Mouse (Mus musculus) heart, embryonic 12.5 days (tissue): ENCODE results near the gene Dmac2. TPM values are rescaled to one million over a fixed set of nuclear protein-coding genes. Genes with fewer than 3 reads are reported as not detected.

ENCODE experiments used
- ATAC-seq: fragments of 200-750 bp; cut with Nextera tagmentation; 2 replicates; pipeline ENCODE4 v1.8.0; 2017; ENCODE audit warnings: moderate TSS enrichment, moderate library complexity; ENCODE audit not compliant: insufficient number of reproducible peaks, low FRiP score
- H3K27ac ChIP-seq: fragments of 300-500 bp; sonication (generic); 2 replicates; pipeline ENCODE4 v1.5.1; 2016; ENCODE audit warnings: mild to moderate bottlenecking, moderate library complexity; ENCODE audit not compliant: poor library complexity, severe bottlenecking
- H3K27me3 ChIP-seq: fragments of 300-500 bp; sonication (generic); replicated peaks from 2 replicates; pipeline ENCODE4 v1.6.1; 2016; ENCODE audit warnings: mild to moderate bottlenecking, moderate library complexity
- H3K36me3 ChIP-seq: fragments of 300-500 bp; sonication (generic); 2 replicates; pipeline ENCODE4 v1.6.1; 2016; ENCODE audit warnings: mild to moderate bottlenecking, moderate library complexity
- H3K4me1 ChIP-seq: fragments of 300-500 bp; sonication (generic); replicated peaks from 2 replicates; pipeline ENCODE4 v1.6.1; 2016; ENCODE audit warnings: mild to moderate bottlenecking
- H3K4me2 ChIP-seq: fragments of 300-500 bp; sonication (generic); 2 replicates; pipeline ENCODE4 v1.6.1; 2016; ENCODE audit warnings: mild to moderate bottlenecking, moderate library complexity
- H3K4me3 ChIP-seq: fragments of 300-500 bp; sonication (generic); 2 replicates; pipeline ENCODE4 v1.5.1; 2016; ENCODE audit warnings: mild to moderate bottlenecking
- H3K9ac ChIP-seq: fragments of 300-500 bp; sonication (generic); 2 replicates; pipeline ENCODE4 v1.6.1; 2016; ENCODE audit warnings: mild to moderate bottlenecking, moderate library complexity
- H3K9me3 ChIP-seq: fragments of 300-500 bp; sonication (generic); replicated peaks from 2 replicates; pipeline ENCODE4 v1.6.1; 2016; ENCODE audit warnings: mild to moderate bottlenecking, moderate library complexity
- WGBS: fragments of 180-500 bp; shearing (Covaris S2); methylation state at CpG from one replicate; pipeline ENCODE4 v1.1.7; 2016; 5-methylcytosine and 5-hydroxymethylcytosine counted together
- polyA plus RNA-seq: library from polyadenylated mRNA; unstranded; fragments of >200 nt; fragmentation: Nextera tagmentation; extraction: Ambion mirVana; gene quantifications from 2 replicates; pipeline ENCODE4 v1.2.1, GENCODE M21; 2016

Dmac2 gene
- polyA plus RNA-seq, 1 experiment from 2014 or later: 56.2 TPM

GRCm38 (mm10) chr7:25674719-25675300 is 55.6 kb downstream of the Dmac2 start, which contains the start of gene Tmem91:
Tmem91 (minus strand) TSS chr7:25675166.
- peaks cover 43% of the 10 kb centered on the region for H3K27me3 ChIP-seq
- H3K4me1 ChIP-seq: peaks cover 8% of the 10 kb centered on the region
- H3K4me2 ChIP-seq: peak within 1 kb of the TSS; percentile 64
- no peak within 1 kb of the TSS for H3K27ac ChIP-seq
- peak within 1 kb of the TSS; percentile 37 for H3K4me3 ChIP-seq
- H3K36me3 ChIP-seq: no peaks in the 10 kb centered on the region
- WGBS: 4% methylated on average over 29 of the region's 29 CpGs
- 0 out of 2 replicates have a peak within 1 kb of the TSS, but pooled peaks have one; percentile 23 for H3K9ac ChIP-seq
- no peaks in the 10 kb centered on the region for H3K9me3 ChIP-seq
- ATAC-seq: 0 out of 2 replicates have a peak, but pooled peaks have one; percentile 52

Other genes starting within 250 kb of the Dmac2 start
- gene Cnfn, start 249.7 kb upstream of the Dmac2 start, polyA plus RNA-seq: not detected in 2 replicates
- 4.1 and 5.9 TPM in 2 replicates for gene Lipe, start 220.7 kb upstream of the Dmac2 start, polyA plus RNA-seq
- not detected in 2 replicates for gene Cxcl17, start 206.5 kb upstream of the Dmac2 start, polyA plus RNA-seq
- 2.1 and 2.4 TPM in 2 replicates for gene Ceacam1, start 141.8 kb upstream of the Dmac2 start, polyA plus RNA-seq
- 0.10 TPM in 1 of 2 replicates, not detected in the other for gene Ceacam2, start 79.6 kb upstream of the Dmac2 start, polyA plus RNA-seq
- gene Erich4, start 3.5 kb upstream of the Dmac2 start, polyA plus RNA-seq: not detected in 2 replicates
- 6.2 and 7.1 TPM in 2 replicates for gene B3gnt8, start 7.2 kb downstream of the Dmac2 start, polyA plus RNA-seq
- 48.1 and 52.9 TPM in 2 replicates for gene Bckdha, start 39.6 kb downstream of the Dmac2 start, polyA plus RNA-seq
- 35.3 and 37.2 TPM in 2 replicates for gene Exosc5, start 39.8 kb downstream of the Dmac2 start, polyA plus RNA-seq
- 0.86 and 1.1 TPM in 2 replicates for gene Tmem91, start 55.8 kb downstream of the Dmac2 start, polyA plus RNA-seq
- 22.8 and 25.9 TPM in 2 replicates for gene B9d2, start 61.4 kb downstream of the Dmac2 start, polyA plus RNA-seq
- gene Tgfb1, start 67.6 kb downstream of the Dmac2 start, polyA plus RNA-seq: 5.1 and 5.6 TPM in 2 replicates
- gene Ccdc97, start 99.7 kb downstream of the Dmac2 start, polyA plus RNA-seq: 24.6 and 25.9 TPM in 2 replicates
- gene Hnrnpul1, start 135.3 kb downstream of the Dmac2 start, polyA plus RNA-seq: 57.0 and 60.9 TPM in 2 replicates
- gene Axl, start 169.3 kb downstream of the Dmac2 start, polyA plus RNA-seq: 60.6 and 61.8 TPM in 2 replicates
- 2.7 and 3.1 TPM in 2 replicates for gene Cyp2s1, start 197.5 kb downstream of the Dmac2 start, polyA plus RNA-seq